Mouse (Mus musculus) adrenal gland, postnatal 4 days (tissue): ENCODE measurements around the gene Ak9. TPM values are rescaled to one million over a fixed set of nuclear protein-coding genes. Genes with fewer than 3 reads are reported as not detected.
A peak's percentile ranks its signal among the peaks of the same experiment; 100 is the strongest.
"Not testable (repeated sequence)": the region's sequence is repeated elsewhere in the genome, so short reads cannot be mapped to it uniquely, and the experiment has no call there.

Experiments
- DNase-seq, 2 experiments: peaks; one replicate each; pipeline ENCODE4 v3.0.0; 2021 to 2022; ENCODE audit warnings: low spot score in 2 of 2, mixed read lengths in 2 of 2
- total RNA-seq, 2 experiments: library from RNA; stranded (reverse); gene quantifications; 2 replicates each; pipeline ENCODE4 v1.2.3; 2021

Gene Ak9
- total RNA-seq, 2 experiments from 2014 or later, result 0.06 to 0.08 TPM

GRCm38 (mm10) chr10:41315866-41316265 is 12.1 kb downstream of the Ak9 start:
- DNase-seq, result no peak

GRCm38 (mm10) chr10:41332533-41333043 is 28.8 kb downstream of the Ak9 start:
- no peak for DNase-seq

DNA sequence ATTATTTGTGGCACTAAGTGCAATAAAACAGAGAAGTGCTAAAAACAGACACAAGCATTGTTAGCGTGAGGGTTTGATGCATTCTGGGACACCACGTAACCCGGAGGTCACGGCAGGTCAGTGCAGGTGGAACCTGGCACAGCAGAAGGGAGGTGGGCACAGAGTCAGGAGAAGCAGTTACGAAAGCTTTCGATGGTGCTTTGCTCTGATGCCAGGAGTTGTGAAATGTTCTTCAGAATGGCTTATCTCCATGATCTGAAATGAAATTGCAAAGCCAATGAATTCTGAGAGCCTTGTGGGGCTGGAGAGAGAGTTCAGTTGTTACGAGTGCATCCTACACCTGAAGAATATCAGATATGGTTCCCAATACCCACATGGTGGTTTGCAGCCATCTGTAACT is 37.6 kb downstream of the Ak9 start:
- DNase-seq, result no peak

- no peak for DNase-seq
Measured at GRCm38 (mm10) chr10:41365086-41365485, 61.3 kb downstream of the Ak9 start.

DNA sequence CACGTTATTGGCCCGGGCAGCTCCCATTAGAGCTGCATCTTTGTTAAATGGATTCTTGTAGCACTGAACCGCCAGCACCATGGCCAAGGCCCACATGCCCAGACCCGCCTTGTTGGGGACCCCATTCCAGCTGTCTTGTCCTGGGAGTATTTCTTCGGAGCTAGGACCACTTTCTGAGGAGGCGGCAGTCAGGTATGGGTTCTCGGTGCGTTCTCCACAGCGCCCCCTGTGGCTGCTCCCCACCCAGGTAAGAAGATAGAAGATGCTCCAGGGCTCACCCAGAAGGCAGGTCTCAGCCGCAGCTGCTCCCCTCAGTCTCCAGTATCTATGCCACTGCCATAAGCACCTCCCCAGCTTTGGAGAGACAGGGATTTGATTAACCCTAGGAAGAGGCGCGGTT is 76.7 kb downstream of the Ak9 start:
- no peak for DNase-seq

- DNase-seq, result no peak
Measured at GRCm38 (mm10) chr10:41385506-41386221, 81.9 kb downstream of the Ak9 start.

- DNase-seq, result no peak
Measured at GRCm38 (mm10) chr10:41393555-41393954, 89.8 kb downstream of the Ak9 start.

DNA sequence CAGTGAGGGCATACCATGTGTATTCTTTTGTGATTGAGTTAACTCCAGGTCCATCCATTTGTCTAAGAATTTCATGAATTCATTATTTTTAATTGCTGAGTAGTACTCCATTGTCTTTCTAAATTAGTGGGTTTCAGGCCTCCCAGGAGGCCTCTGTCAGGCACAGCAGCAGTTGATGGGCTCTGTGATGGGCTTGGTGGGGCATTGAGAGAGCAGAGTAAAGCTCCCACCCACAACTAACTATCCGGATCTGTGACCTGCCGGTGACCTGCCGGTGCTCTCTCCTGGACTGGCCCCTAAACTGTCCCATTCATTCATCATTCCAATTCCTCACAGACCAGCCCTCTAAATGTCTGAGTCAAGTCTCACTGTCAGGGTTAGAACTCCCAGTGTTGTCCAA is 97.3 kb downstream of the Ak9 start:
- no peak for DNase-seq

DNA sequence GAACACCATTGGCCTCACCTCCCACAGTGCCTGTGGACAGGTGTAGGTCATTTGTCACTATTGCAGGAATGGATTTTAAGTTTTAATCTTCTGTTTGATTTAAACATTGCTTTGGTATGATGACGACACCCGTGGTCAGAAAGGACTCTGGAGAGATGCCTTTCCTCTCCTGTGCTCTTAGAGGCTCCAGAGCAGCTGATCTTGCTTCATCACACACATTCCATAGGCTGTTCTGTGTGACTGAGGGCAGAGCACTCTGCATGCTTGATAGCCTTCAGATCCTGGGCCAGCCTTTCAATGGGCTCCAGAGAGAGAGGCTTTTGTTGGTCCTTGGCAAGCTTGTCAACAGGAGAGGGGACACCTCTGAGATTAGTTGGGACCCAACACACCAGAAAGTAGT is 99.6 kb downstream of the Ak9 start:
- DNase-seq, result no peak

GRCm38 (mm10) chr10:41403893-41404612 is 100.3 kb downstream of the Ak9 start:
- DNase-seq, result no peak

- not testable (repeated sequence) for DNase-seq
Measured at GRCm38 (mm10) chr10:41410176-41410575, 106.4 kb downstream of the Ak9 start.

- DNase-seq, result not testable (repeated sequence)
Measured at GRCm38 (mm10) chr10:41410821-41411220, 107.0 kb downstream of the Ak9 start.

DNA sequence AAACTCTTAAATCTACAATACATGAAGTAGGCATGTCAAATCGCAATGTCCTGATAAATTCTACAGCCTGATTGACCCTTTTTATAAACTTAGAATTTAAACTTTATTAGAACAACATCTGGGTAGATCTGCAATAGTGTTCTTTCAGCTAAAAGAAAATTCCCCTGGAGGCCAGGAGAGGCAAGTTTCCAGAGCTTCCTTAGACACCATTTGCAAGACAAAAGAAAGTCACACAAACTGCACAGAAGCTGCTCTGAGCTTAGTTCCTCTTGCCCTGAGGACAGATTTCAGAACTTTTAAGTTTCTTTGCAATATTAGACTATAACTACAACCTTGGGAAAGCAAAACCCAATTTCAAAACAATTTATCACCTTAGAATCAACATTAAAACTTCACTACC is 109.7 kb downstream of the Ak9 start:
- not testable (repeated sequence) for DNase-seq

GRCm38 (mm10) chr10:41415368-41415767 is 111.6 kb downstream of the Ak9 start:
- not testable (repeated sequence) for DNase-seq

DNA sequence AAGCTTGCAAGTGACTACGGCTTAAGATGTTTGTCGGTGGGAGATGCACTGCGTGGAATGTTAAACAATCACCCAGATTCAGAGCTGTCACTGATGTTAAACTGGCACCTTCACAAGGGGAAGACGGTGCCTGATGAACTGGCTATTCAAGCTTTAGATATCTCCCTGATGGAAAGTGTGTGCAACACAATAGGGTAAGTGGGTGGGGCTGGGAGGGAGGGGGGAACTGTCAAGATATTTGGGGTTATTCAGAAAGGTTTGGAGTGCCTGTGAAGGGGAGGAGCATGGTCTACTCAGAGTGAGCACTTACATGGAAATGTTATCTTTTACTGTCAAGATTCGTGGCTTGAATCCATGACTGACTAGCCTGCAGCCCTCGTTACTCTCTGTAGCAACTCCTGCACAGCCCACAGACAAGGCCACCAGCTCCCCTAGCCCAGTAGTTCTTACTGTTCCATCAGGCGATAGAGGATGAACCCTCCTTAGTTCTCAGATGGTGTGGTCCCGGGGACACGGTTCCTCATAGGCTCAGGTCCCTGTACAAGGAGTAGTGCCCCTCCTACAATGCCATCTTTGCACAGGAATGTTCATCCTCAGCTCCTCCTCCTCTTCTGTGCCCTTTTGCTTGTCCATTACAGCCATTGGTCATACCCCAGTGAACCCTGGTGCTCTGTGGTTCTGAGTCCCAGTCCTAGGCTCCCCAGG is 116.9 kb downstream of the Ak9 start:
- DNase-seq, result no peak

DNA sequence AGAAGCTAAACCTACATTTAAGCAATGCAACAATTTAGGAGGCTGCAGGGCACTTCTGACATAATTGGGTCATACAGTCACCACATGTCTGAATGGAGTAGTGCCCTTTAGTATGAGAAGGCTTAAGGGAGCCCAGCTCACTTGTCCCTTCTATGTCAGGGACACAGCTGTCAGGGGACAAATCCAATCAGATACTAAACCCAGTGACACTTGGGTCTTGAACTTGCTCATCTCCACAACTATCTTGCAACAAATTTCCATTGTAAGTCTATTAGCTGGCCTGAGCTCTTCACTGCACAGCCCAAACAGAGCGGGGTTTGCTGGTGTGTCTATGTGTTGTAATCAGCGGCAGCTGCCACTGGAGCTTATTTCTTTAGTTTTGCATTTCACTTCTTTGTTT is 119.9 kb downstream of the Ak9 start:
- DNase-seq, result no peak

DNA sequence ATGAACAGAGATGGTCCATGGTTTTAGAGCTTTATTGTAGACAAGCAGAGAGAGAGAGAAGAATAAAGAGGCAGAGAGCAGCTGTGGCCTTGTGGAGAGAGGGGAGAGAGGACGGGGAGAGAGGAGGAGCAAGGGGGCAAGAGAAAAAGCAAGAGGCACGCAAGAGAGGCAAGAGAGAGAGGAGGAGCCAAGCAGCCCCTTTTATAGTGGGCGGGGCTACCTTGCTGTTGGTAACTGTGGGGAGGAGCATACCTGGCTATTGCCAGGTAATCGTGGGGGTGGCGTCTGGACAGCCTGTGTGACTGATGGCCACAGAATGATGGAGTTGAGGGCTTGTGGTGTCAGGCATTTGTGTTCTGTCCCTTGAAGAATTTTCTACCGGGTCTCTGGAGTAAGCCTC is 122.6 kb downstream of the Ak9 start:
- no peak for DNase-seq

DNA sequence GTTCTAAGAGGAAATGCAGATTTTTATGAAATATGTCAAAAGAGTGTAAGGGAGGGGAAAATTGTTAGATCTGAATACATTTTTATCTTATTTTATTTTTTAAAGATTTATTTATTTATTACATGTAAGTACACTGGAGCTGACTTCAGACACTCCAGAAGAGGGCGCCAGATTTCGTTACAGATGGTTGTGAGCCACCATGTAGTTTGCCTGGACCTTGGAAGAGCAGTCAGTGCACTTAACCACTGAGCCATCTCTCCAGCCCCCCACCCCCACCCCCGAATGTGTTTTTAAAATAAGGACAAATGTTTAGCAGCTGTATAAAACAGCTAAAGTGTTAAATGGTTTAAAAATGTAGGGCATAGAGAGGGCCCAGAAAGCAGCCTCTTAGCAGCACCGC is 130.8 kb downstream of the Ak9 start:
- DNase-seq, result no peak

DNA sequence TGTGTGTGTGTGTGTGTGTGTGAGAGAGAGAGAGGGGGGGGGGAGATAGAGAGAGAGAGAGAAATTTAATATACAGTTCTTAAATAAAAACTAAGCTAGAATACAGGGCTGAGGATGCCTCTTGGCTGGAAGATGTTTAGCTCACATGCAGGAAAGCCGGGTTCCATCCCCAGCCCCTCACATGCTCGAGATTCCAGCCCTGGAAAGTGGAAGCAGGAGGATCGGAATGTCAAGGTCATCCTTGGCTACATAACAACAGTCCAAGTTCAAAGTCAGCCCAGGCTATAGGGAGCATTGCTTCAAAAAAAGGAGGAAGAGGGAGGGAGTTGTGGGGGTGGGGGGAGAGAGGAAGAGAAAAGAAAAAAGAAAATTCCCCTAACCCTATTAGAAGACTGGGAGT is 131.4 kb downstream of the Ak9 start:
- no peak for DNase-seq

DNA sequence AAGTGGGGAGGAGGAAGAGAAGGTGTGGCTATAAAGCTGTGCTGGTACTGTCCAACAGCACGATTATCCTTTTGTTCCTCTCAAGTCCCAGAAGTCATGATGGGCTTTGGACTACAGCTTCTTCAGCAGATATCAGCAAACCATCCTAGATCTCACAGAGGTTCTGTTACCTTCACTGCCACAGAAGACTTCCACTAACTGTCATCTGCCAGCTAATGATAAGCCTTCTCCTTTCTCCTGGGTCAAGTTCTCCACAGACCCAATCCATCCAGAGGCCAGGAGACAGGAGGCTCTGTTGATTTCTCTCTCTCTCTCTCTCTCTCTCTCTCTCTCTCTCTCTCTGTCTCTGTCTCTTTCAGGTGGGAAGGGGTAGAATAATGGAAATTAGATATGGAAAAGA is 144.4 kb downstream of the Ak9 start:
- DNase-seq, result no peak

DNA sequence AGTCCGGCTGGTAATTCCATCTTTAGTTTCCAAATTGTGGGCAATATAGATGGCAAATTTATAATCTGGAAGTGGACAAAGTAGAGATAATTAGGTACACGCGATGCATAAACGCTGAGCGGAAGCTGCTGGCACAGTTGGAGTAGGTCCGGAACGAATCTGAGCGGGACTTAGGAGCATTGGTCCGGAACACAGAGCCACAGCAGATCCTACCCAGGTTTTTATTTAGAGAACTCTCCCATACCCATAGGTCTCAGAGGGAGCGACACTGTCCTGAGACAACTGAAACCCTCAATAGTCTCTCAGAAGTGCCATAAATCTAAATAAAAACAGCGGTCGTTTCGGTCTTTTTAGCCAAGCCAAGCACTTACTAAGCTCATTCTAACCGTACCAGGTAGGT is 145.9 kb downstream of the Ak9 start:
- no peak for DNase-seq

- peak; percentile 86 to 87 for DNase-seq
Measured at GRCm38 (mm10) chr10:41450137-41450670, 146.4 kb downstream of the Ak9 start, which contains the start of gene Zbtb24. Zbtb24 (plus strand) TSS chr10:41450383.
